Mouse (Mus musculus) right cerebral cortex, postnatal 25 days (tissue): ENCODE data around the gene Hal.
"Not testable (repeated sequence)": the region's sequence is repeated elsewhere in the genome, so short reads cannot be mapped to it uniquely, and the experiment has no call there.

Experiments used
- DNase-seq: peaks from one replicate; pipeline ENCODE4 v3.0.0; 2022

Gene Hal

GRCm38 (mm10) chr10:93518186-93518585 is 29.6 kb downstream of the Hal start:
- no peak for DNase-seq

- DNase-seq, result no peak
Observed at GRCm38 (mm10) chr10:93518620-93519019, 30.1 kb downstream of the Hal start.

- no peak for DNase-seq
Observed at GRCm38 (mm10) chr10:93519159-93519558, 30.6 kb downstream of the Hal start.

- no peak for DNase-seq
Observed at GRCm38 (mm10) chr10:93519756-93520155, 31.2 kb downstream of the Hal start.

GRCm38 (mm10) chr10:93520994-93521393 is 32.4 kb downstream of the Hal start:
- no peak for DNase-seq

- DNase-seq, result no peak
Observed at GRCm38 (mm10) chr10:93525329-93525728, 36.8 kb downstream of the Hal start.

- no peak for DNase-seq
Observed at GRCm38 (mm10) chr10:93538287-93538686, 49.7 kb downstream of the Hal start.

- no peak for DNase-seq
Observed at GRCm38 (mm10) chr10:93538818-93539217, 50.2 kb downstream of the Hal start.

GRCm38 (mm10) chr10:93539775-93540430 is 51.3 kb downstream of the Hal start, which contains the start of gene Amdhd1:
TSS of gene Amdhd1 (minus strand) at chr10:93540033.
- peak; percentile 61 for DNase-seq

- no peak for DNase-seq
Observed at GRCm38 (mm10) chr10:93540431-93541210, 52.1 kb downstream of the Hal start, which contains the start of gene Ccdc38. TSS of gene Ccdc38 (plus strand) at chr10:93540632.

- no peak for DNase-seq
Observed at GRCm38 (mm10) chr10:93541585-93541984, 53.0 kb downstream of the Hal start.

- DNase-seq, result no peak
Observed at GRCm38 (mm10) chr10:93542356-93542755, 53.8 kb downstream of the Hal start.

- DNase-seq, result no peak
Observed at GRCm38 (mm10) chr10:93543176-93543575, 54.6 kb downstream of the Hal start.

- DNase-seq, result no peak
Observed at GRCm38 (mm10) chr10:93544172-93544571, 55.6 kb downstream of the Hal start.

- DNase-seq, result no peak
Observed at GRCm38 (mm10) chr10:93547741-93548270, 59.2 kb downstream of the Hal start.

- DNase-seq, result peak; percentile 54
Observed at GRCm38 (mm10) chr10:93548991-93549390, 60.4 kb downstream of the Hal start.

GRCm38 (mm10) chr10:93549821-93550220 is 61.3 kb downstream of the Hal start:
- no peak for DNase-seq

- DNase-seq, result no peak
Observed at GRCm38 (mm10) chr10:93552596-93552995, 64.0 kb downstream of the Hal start.

- DNase-seq, result not testable (repeated sequence)
Observed at GRCm38 (mm10) chr10:93557971-93558370, 69.4 kb downstream of the Hal start.

GRCm38 (mm10) chr10:93559786-93560185 is 71.2 kb downstream of the Hal start:
- DNase-seq, result no peak

- DNase-seq, result no peak
Observed at GRCm38 (mm10) chr10:93564518-93565090, 76.0 kb downstream of the Hal start.

- no peak for DNase-seq
Observed at GRCm38 (mm10) chr10:93567066-93567465, 78.5 kb downstream of the Hal start.

GRCm38 (mm10) chr10:93567841-93568566 is 79.4 kb downstream of the Hal start:
- no peak for DNase-seq
